Mouse (Mus musculus) brain, embryonic 14.5 days (tissue): Measurements from ENCODE around the gene Klhl8.

Source experiments
- CTCF ChIP-seq: fragments of 200-500 bp; IDR thresholded peaks from 2 replicates; pipeline ENCODE4 v1.5.1; 2012; ENCODE audit warnings: inconsistent platforms, mild to moderate bottlenecking, moderate library complexity, borderline replicate concordance; ENCODE audit not compliant: insufficient read depth, insufficient read length; ENCODE audit errors: extremely low read depth
- POLR2A ChIP-seq: fragments of 200-500 bp; IDR thresholded peaks from 2 replicates; pipeline ENCODE4 v1.6.1; 2012; ENCODE audit warnings: mild to moderate bottlenecking, inconsistent platforms, borderline replicate concordance; ENCODE audit not compliant: poor library complexity, insufficient read depth, insufficient read length, severe bottlenecking; ENCODE audit errors: extremely low read depth

- no peak for TF ChIP-seq POLR2A
- no peak for TF ChIP-seq CTCF
These were observed 6.4 kb upstream of the Klhl8 start for GRCm38 (mm10) chr5:103917357-103917895.
